Mouse (Mus musculus) brown adipose tissue, adult 24 weeks (tissue): ENCODE results near the gene Pou2f3. TPM values are rescaled to one million over a fixed set of nuclear protein-coding genes. Genes with fewer than 3 reads are reported as not detected.
"Not testable (repeated sequence)": the region's sequence is repeated elsewhere in the genome, so short reads cannot be mapped to it uniquely, and the experiment has no call there.

Experiments used
- H3K27ac ChIP-seq: fragments of 200-500 bp; replicated peaks from 2 replicates; pipeline ENCODE4 v1.5.1; 2012; ENCODE audit warnings: low read depth, mild to moderate bottlenecking, low read length
- H3K4me1 ChIP-seq: fragments of 200-500 bp; 2 replicates; pipeline ENCODE4 v1.6.1; 2012; ENCODE audit warnings: low read length, mixed read lengths; ENCODE audit not compliant: control insufficient read depth, insufficient read depth, insufficient read length
- H3K4me3 ChIP-seq: fragments of 200-500 bp; 2 replicates; pipeline ENCODE4 v1.5.1; 2012; ENCODE audit warnings: low read depth, mild to moderate bottlenecking, low read length, moderate library complexity; ENCODE audit not compliant: insufficient read depth
- polyA plus RNA-seq: library from polyadenylated mRNA; stranded (reverse); fragments of >200 nt; gene quantifications from 2 replicates; pipeline ENCODE4 v1.2.4, GENCODE M21; 2012; ENCODE audit not compliant: missing spikeins, insufficient read depth, insufficient read length

Pou2f3 gene
- polyA plus RNA-seq, 1 experiment: not detected

GRCm38 (mm10) chr9:43151779-43152178 lies 58.4 kb downstream of the Pou2f3 start:
- no peaks in the 10 kb centered on the region; the same call in 1 of the 2 replicates for H3K4me1 ChIP-seq
- no peak overlapping the region for H3K4me3 ChIP-seq

GRCm38 (mm10) chr9:43150957-43151356 lies 59.2 kb downstream of the Pou2f3 start:
- H3K4me3 ChIP-seq: no peak overlapping the region
- H3K4me1 ChIP-seq: no peaks in the 10 kb centered on the region; the same call in 1 of the 2 replicates
- no peak overlapping the region for H3K27ac ChIP-seq

More at GRCm38 (mm10) chr9:43151779-43152178, 58.4 kb downstream of the Pou2f3 start:
- H3K27ac ChIP-seq: no peak overlapping the region

GRCm38 (mm10) chr9:43150075-43150474 lies 60.1 kb downstream of the Pou2f3 start:
- Histone ChIP-seq H3K4me1 (no peaks in the 10 kb centered on the region; the same call in 1 of the 2 replicates), H3K4me3 (no peak overlapping the region), H3K27ac (no peak overlapping the region)

GRCm38 (mm10) chr9:43149498-43149897 lies 60.7 kb downstream of the Pou2f3 start:
- Histone ChIP-seq H3K27ac (no peak overlapping the region), H3K4me3 (no peak overlapping the region), H3K4me1 (no peaks in the 10 kb centered on the region; the same call in 1 of the 2 replicates)

GRCm38 (mm10) chr9:43145196-43145595 lies 65.0 kb downstream of the Pou2f3 start:
- H3K4me3 ChIP-seq: no peak overlapping the region
- H3K27ac ChIP-seq: no peak overlapping the region
- no peaks in the 10 kb centered on the region for H3K4me1 ChIP-seq

GRCm38 (mm10) chr9:43144206-43144810 lies 65.9 kb downstream of the Pou2f3 start:
- Histone ChIP-seq H3K4me3 (no peak overlapping the region), H3K4me1 (no peaks in the 10 kb centered on the region), H3K27ac (no peak overlapping the region)

GRCm38 (mm10) chr9:43141839-43142238 lies 68.3 kb downstream of the Pou2f3 start:
- Histone ChIP-seq H3K4me1 (no peaks in the 10 kb centered on the region), H3K27ac (no peak overlapping the region), H3K4me3 (no peak overlapping the region)

GRCm38 (mm10) chr9:43133525-43133924 lies 76.6 kb downstream of the Pou2f3 start:
- no peak overlapping the region for H3K4me3 ChIP-seq
- H3K27ac ChIP-seq: no peak overlapping the region
- H3K4me1 ChIP-seq: no peaks in the 10 kb centered on the region

- H3K4me1 ChIP-seq: peaks cover 1% of the 10 kb centered on the region; the same call in 1 of the 2 replicates
- H3K27ac ChIP-seq: no peak overlapping the region
- H3K4me3 ChIP-seq: no peak overlapping the region
Measured at GRCm38 (mm10) chr9:43132380-43132779, 77.8 kb downstream of the Pou2f3 start.

GRCm38 (mm10) chr9:43131940-43132339 lies 78.2 kb downstream of the Pou2f3 start:
- Histone ChIP-seq H3K27ac (no peak overlapping the region), H3K4me3 (no peak overlapping the region), H3K4me1 (peaks cover 2% of the 10 kb centered on the region; the same call in 1 of the 2 replicates)

- Histone ChIP-seq H3K27ac (no peak overlapping the region), H3K4me3 (no peak overlapping the region), H3K4me1 (peaks cover 6% of the 10 kb centered on the region; the same call in 1 of the 2 replicates)
Measured at GRCm38 (mm10) chr9:43130684-43131083, 79.5 kb downstream of the Pou2f3 start.

- no peak overlapping the region for H3K4me3 ChIP-seq
- peak overlapping the region; percentile 70 for H3K27ac ChIP-seq
- H3K4me1 ChIP-seq: peaks cover 6% of the 10 kb centered on the region; the same call in 1 of the 2 replicates
Measured at GRCm38 (mm10) chr9:43127101-43127787, 82.9 kb downstream of the Pou2f3 start.

GRCm38 (mm10) chr9:43122379-43122778 lies 87.8 kb downstream of the Pou2f3 start:
- H3K4me1 ChIP-seq: peaks cover 4% of the 10 kb centered on the region; the same call in 1 of the 2 replicates
- H3K4me3 ChIP-seq: no peak overlapping the region
- H3K27ac ChIP-seq: no peak overlapping the region

- H3K4me3 ChIP-seq, H3K27ac ChIP-seq, H3K4me1 ChIP-seq: not testable (repeated sequence)
Measured at GRCm38 (mm10) chr9:43121948-43122347, 88.2 kb downstream of the Pou2f3 start.

GRCm38 (mm10) chr9:43116997-43117336 lies 93.2 kb downstream of the Pou2f3 start:
- Histone ChIP-seq H3K4me3 (no peak overlapping the region), H3K27ac (no peak overlapping the region), H3K4me1 (0 out of 2 replicates have a peak, but pooled peaks cover 4% of the 10 kb centered on the region)
